Mouse (Mus musculus): ENCODE measurements around the gene Frmd6. TPM values are rescaled to one million over a fixed set of nuclear protein-coding genes. Genes with fewer than 3 reads are reported as not detected.

Frmd6 gene
- 7.2 and 8.1 TPM in 2 replicates for polyA plus RNA-seq (2012; ENCODE audit: insufficient read depth, insufficient read length, missing spikeins)

DNA sequence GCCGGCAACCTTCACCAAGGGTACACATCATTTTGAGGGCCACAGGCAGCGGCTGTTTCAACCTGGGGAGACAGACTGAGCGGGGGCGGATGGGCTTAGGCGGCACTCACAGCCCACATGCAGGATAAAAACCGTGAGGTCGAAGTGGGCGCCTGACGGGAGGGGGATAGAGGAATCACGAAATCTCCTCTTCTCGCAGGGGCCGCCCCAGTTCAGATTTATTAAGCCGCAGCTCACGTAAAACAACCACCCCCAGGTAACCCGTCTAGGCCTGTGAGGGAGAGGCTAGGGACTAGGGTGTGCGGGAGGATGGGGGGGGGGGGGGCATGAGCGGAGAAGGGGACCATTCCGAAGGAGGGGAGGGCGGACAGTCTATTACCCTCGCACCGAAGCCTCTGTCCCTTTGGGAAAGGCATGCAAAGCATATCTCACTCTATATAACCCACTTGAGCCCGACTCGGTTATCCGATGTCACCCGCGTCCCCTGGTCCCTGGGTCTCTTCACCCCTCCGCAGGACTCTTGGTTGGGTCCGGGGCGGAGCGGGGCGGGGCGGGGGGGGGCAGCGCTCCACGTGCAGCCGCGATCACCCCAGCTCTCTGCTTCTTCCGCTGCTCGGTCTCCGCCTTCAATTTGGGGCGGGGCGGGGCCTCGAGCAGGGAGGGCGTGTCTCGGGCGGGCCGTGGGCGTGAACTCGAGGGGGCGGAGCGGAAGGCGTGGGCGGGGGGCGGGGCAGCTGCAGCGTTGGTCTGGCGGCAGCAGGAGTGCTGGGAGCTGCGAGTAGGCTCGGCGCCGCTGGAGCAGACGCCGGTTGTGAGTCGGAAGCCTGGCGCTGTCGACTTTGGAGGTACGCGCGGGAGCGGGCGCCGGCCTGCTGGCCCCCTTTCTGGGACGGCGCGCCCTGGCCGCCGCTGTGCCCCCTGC is at the start of gene Frmd6:
Frmd6 (plus strand) TSS at position 786 of the 922 bp plus-strand sequence.
- TF ChIP-seq POLR2A (IDR thresholded peaks at IDR 0.05; ENCODE audit: borderline replicate concordance, low read depth, low read length) (no peak), CTCF (IDR thresholded peaks at IDR 0.05; ENCODE audit: low read depth, low read length) (0 out of 2 replicates have a peak, but pooled peaks have one; percentile 25)
- H3K4me3 ChIP-seq (ENCODE audit: insufficient read depth, low read length): peak within 1 kb of the TSS; percentile 88
- H3K27ac ChIP-seq (ENCODE audit: insufficient read depth, low read depth, low read length): peak within 1 kb of the TSS; percentile 84
- H3K4me1 ChIP-seq (ENCODE audit: control insufficient read depth, insufficient read depth, low read length): peaks cover 4% of the 10 kb centered on the region; the same call in 1 of the 2 replicates

DNA sequence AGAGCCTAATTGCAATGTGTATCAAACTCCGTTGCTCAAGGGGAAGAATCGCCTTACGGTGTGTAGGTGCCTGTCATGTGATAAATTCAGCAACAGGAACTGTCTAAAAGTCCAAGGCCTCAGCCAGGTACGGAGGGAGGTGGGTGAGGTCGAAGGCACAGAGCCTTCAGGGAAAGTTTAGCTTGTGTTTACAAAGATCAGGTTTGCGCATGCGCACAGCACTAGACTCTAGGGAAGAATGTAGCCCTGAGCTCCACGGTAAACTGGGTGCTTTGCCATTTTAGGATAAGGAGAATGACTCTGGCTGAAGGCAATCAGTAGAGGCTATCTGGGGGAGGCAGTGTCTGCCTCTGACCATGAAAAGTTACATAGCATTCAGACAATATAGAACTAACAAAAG is 49.7 kb upstream of the Frmd6 start:
- no peak for TF ChIP-seq POLR2A (IDR thresholded peaks at IDR 0.05; ENCODE audit: borderline replicate concordance, low read depth, low read length)
- no peak for TF ChIP-seq CTCF (IDR thresholded peaks at IDR 0.05; ENCODE audit: low read depth, low read length)
- H3K4me3 ChIP-seq (ENCODE audit: insufficient read depth, low read length): no peak overlapping the region
- H3K27ac ChIP-seq (ENCODE audit: insufficient read depth, low read depth, low read length): no peak overlapping the region
- H3K4me1 ChIP-seq (ENCODE audit: control insufficient read depth, insufficient read depth, low read length): no peaks in the 10 kb centered on the region

DNA sequence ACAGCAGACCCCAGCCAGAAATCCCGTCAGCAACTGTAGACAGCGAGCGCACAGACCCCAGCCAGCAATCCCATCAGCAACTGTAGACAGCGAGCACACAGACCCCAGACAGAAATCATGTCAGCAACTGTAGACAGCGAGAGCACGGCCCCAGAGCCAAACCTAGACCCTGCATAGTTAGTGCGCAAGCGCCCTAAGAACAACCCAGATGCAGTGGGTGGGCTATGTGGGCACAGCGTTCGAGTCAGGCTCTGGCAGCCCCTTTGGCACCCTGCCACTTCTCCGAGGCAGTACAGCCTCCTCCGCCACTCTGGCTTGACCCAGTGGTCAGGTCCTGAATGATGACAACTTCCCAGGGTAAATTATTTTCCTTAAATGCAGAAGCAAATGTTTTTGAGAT is 48.6 kb upstream of the Frmd6 start:
- TF ChIP-seq CTCF (IDR thresholded peaks at IDR 0.05; ENCODE audit: low read depth, low read length) (no peak), POLR2A (IDR thresholded peaks at IDR 0.05; ENCODE audit: borderline replicate concordance, low read depth, low read length) (no peak)
- H3K27ac ChIP-seq (ENCODE audit: insufficient read depth, low read depth, low read length): no peak overlapping the region

DNA sequence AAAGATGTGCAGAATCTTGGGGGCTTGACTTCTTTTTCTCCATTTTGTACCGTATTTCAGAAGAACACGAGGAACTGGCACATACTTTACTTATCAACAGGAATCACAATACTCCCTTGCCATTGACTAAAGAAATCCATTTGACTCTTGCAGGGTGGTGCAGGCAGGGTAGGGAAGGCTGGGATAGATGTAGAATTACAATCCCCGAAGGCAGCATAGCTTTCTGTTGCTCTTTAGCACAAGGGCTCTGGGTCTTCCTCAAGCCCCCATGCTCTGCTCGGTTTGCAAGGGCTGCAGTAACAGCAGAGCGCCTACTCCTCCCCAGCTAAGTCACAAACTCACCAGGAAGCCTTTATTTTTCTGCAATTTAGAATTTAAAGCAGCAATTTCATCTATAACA is 47.8 kb upstream of the Frmd6 start:
- TF ChIP-seq CTCF (IDR thresholded peaks at IDR 0.05; ENCODE audit: low read depth, low read length) (no peak), POLR2A (IDR thresholded peaks at IDR 0.05; ENCODE audit: borderline replicate concordance, low read depth, low read length) (no peak)
- H3K27ac ChIP-seq (ENCODE audit: insufficient read depth, low read depth, low read length): no peak overlapping the region
- no peak overlapping the region for H3K4me3 ChIP-seq (ENCODE audit: insufficient read depth, low read length)
- no peaks in the 10 kb centered on the region for H3K4me1 ChIP-seq (ENCODE audit: control insufficient read depth, insufficient read depth, low read length)

More for the DNA sequence above, 48.6 kb upstream of the Frmd6 start:
- H3K4me3 ChIP-seq (ENCODE audit: insufficient read depth, low read length): no peak overlapping the region
- H3K4me1 ChIP-seq (ENCODE audit: control insufficient read depth, insufficient read depth, low read length): no peaks in the 10 kb centered on the region

DNA sequence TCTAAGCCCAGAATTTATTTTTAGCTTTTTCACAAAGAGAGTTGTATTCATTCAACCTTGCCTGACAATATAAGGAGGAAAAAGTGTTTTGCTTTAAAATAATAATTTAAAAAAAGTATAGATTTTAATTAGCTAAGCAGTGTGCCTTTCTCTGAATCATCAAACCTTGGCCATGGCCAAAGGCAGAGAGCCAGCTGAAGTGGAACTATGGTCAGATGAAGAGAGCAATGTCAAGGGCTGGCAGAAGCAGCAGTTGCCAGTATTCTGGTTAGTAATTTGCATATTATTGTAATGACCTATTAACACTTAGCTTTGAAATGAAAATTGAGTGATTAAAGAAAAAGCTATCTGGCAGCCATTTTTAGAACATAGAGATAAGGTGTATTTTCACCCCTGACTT is 47.4 kb upstream of the Frmd6 start:
- no peak overlapping the region for H3K27ac ChIP-seq (ENCODE audit: insufficient read depth, low read depth, low read length)
- H3K4me1 ChIP-seq (ENCODE audit: control insufficient read depth, insufficient read depth, low read length): peaks cover 3% of the 10 kb centered on the region
- TF ChIP-seq POLR2A (IDR thresholded peaks at IDR 0.05; ENCODE audit: borderline replicate concordance, low read depth, low read length) (no peak), CTCF (IDR thresholded peaks at IDR 0.05; ENCODE audit: low read depth, low read length) (no peak)
- no peak overlapping the region for H3K4me3 ChIP-seq (ENCODE audit: insufficient read depth, low read length)

DNA sequence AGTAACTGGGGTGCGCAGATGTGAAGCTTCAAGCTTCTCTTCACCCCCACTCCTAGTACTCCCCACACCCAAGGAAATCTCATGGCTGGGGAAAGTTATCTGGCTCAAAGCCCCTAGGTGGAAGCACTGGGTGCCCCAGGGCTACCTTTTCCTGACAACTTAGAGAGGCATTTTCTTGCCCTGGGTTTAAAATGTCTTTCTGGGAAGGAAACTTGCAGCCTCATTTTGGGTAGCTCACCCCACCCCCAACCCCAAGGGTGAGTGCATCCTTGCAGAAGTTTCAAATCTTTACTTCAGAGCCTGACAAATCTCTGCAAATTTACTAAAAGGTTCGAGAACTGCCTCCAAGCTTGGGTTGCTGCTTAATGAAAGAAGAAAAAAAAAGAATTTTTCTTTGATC is 47.0 kb upstream of the Frmd6 start:
- H3K4me3 ChIP-seq (ENCODE audit: insufficient read depth, low read length): no peak overlapping the region
- H3K4me1 ChIP-seq (ENCODE audit: control insufficient read depth, insufficient read depth, low read length): peaks cover 6% of the 10 kb centered on the region
- TF ChIP-seq CTCF (IDR thresholded peaks at IDR 0.05; ENCODE audit: low read depth, low read length) (no peak), POLR2A (IDR thresholded peaks at IDR 0.05; ENCODE audit: borderline replicate concordance, low read depth, low read length) (no peak)
- H3K27ac ChIP-seq (ENCODE audit: insufficient read depth, low read depth, low read length): no peak overlapping the region

DNA sequence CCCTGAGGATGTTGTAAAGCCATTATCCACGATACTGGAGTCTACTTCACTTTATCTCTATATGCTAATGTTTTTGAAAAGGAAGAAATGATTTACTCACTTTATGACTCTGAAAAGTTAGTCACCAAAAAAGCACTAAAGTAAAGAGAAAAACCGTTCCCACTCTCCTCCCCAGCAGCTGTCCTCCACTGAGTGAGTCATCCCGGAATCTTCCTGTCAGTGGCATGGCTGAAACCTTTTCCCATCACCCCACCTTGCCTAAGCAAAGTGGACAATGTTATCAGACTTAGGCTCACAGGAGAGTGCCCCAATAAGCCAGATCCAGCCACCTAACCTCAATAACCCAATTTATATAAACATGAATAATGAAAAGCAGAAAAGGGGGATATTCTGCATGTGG is 46.6 kb upstream of the Frmd6 start:
- H3K4me3 ChIP-seq (ENCODE audit: insufficient read depth, low read length): no peak overlapping the region
- no peak for TF ChIP-seq POLR2A (IDR thresholded peaks at IDR 0.05; ENCODE audit: borderline replicate concordance, low read depth, low read length)
- no peak for TF ChIP-seq CTCF (IDR thresholded peaks at IDR 0.05; ENCODE audit: low read depth, low read length)
- no peak overlapping the region for H3K27ac ChIP-seq (ENCODE audit: insufficient read depth, low read depth, low read length)
- peaks cover 6% of the 10 kb centered on the region for H3K4me1 ChIP-seq (ENCODE audit: control insufficient read depth, insufficient read depth, low read length)

DNA sequence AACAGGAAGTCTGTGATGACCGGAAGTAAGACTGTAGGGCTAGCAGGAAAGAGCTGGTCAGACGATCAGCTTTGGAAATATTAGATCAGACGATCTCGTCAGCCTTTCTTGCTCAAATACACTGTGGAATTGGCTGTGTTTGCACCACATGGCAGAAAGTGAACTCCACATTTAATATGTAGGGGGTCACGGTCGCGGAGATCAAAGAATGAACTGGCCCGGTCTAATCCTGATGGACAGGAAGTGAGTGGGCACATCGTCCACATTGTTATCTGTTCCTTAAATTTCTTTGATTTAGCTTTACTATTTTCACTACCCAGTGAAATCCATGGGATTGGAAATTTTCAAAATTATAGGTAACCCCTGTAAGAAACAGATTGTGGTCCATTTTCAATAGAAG is 42.3 kb upstream of the Frmd6 start:
- Histone ChIP-seq H3K4me3 (ENCODE audit: insufficient read depth, low read length) (no peak overlapping the region), H3K27ac (ENCODE audit: insufficient read depth, low read depth, low read length) (no peak overlapping the region), H3K4me1 (ENCODE audit: control insufficient read depth, insufficient read depth, low read length) (peaks cover 6% of the 10 kb centered on the region)
- TF ChIP-seq CTCF (IDR thresholded peaks at IDR 0.05; ENCODE audit: low read depth, low read length): no peak
- no peak for TF ChIP-seq POLR2A (IDR thresholded peaks at IDR 0.05; ENCODE audit: borderline replicate concordance, low read depth, low read length)

DNA sequence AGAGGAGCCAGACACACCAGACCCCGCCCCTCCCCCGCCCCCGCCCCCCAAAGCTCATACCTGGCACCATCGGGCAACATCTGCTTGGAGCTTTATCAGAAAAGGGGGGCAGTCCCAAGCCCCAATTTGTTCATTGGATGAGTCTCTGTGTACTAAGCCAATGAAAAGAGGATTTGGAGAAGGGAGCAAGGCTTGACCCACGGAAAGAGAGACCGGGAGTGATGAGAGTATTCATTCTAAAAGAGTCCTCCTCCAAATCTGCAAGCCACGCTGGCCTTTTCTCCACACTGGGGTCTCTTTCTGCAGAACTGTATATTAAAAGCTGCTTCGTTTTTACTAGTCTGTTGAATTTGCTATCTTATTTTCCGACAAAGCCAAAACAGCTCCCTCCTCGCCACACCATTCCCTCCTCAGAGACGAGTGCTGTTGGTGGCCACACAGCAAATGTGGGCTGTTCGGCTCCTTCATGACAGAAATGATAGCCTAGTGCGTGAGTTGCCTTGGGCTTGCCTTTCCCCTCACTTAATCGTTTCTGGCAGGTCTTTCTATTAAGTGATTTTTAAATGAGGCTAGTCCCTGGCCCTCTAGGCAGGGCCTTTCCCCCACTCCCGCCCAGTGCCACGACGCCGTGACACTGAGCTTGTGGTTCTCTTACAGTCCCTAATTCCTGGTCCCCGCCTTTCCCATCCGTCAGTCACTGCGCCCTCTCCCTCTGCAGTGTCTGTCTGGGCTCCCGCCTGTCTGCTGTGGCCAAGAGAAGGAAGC is 41.7 kb upstream of the Frmd6 start:
- no peak overlapping the region for H3K4me3 ChIP-seq (ENCODE audit: insufficient read depth, low read length)
- no peak overlapping the region for H3K27ac ChIP-seq (ENCODE audit: insufficient read depth, low read depth, low read length)
- peaks cover 6% of the 10 kb centered on the region for H3K4me1 ChIP-seq (ENCODE audit: control insufficient read depth, insufficient read depth, low read length)
- no peak for TF ChIP-seq CTCF (IDR thresholded peaks at IDR 0.05; ENCODE audit: low read depth, low read length)
- no peak for TF ChIP-seq POLR2A (IDR thresholded peaks at IDR 0.05; ENCODE audit: borderline replicate concordance, low read depth, low read length)

All from bone marrow macrophage, adult 2 months (primary cell).